Comparison of ENCODE assay signal across 9 mouse cellular contexts in genomic region chr17:27141971-27142450, GRCm38 (mm10). TPM values are rescaled to one million over a fixed set of nuclear protein-coding genes. Genes with fewer than 3 reads are reported as not detected.
A peak's percentile ranks its signal among the peaks of the same experiment; 100 is the strongest.
DNase-seq lines count a peak whose midpoint lies in the region; ATAC-seq and TF ChIP-seq lines count a peak whose summit lies in the region.
"Had no signal": no experiment of that assay in that cellular context is flagged by ENCODE, and none has a peak within 500 bp of the region (broad histone marks: within the 10 kb centered on the region; RNA-seq: fewer than 3 reads in every experiment).

No protein-coding gene starts in this region.

- TF ChIP-seq EP300 in ES-Bruce4 (IDR thresholded peaks at IDR 0.05; ENCODE audit: insufficient read depth, low read depth, low read length): 0 out of 2 replicates have a peak, but pooled peaks have one; percentile 8

- TF ChIP-seq CTCF in ES-Bruce4 (IDR thresholded peaks at IDR 0.05; ENCODE audit: low read depth, low read length): no peak
- no peak for TF ChIP-seq CTCF in kidney, postnatal 0 days (IDR thresholded peaks at IDR 0.05; ENCODE audit: low read depth)

- no peak overlapping the region for H3K9ac ChIP-seq in ES-Bruce4 (ENCODE audit: low read depth, poor library complexity, severe bottlenecking)
- H3K9ac ChIP-seq in kidney, postnatal 0 days (ENCODE audit: low read depth, low read length): no peak overlapping the region

- H3K27ac ChIP-seq in ES-Bruce4 (ENCODE audit: insufficient read depth, low read length): no peak overlapping the region
- H3K27ac ChIP-seq in kidney, postnatal 0 days: peak overlapping the region; percentile 57
- H3K27ac ChIP-seq: macrophage had no signal

- H3K4me1 ChIP-seq in ES-Bruce4 (ENCODE audit: control insufficient read depth, insufficient read depth, low read length): peaks cover 4% of the 10 kb centered on the region
- peaks cover 16% of the 10 kb centered on the region; the same call in 1 of the 2 replicates for H3K4me1 ChIP-seq in kidney, postnatal 0 days (replicated peaks; ENCODE audit: insufficient read depth, low read length)

- no peaks in the 10 kb centered on the region for H3K27me3 ChIP-seq in ES-Bruce4 (ENCODE audit: control insufficient read depth, insufficient read depth, low read length, poor library complexity, severe bottlenecking)
- H3K27me3 ChIP-seq in kidney, postnatal 0 days (ENCODE audit: insufficient read depth, low read length): no peaks in the 10 kb centered on the region; the same call in 1 of the 2 replicates

- peak overlapping the region; percentile 31; the same call in 1 of the 2 replicates for H3K4me2 ChIP-seq in kidney, postnatal 0 days (ENCODE audit: low read length)

- DNase-seq in 3134 (ENCODE audit: extremely low read depth, insufficient read length, low spot score): peak; percentile 97
- peak; percentile 77 for DNase-seq in gastrocnemius, postnatal 25 days
- peak; percentile 63 for DNase-seq in kidney, postnatal 0 days (ENCODE audit: low spot score)
- no peak for DNase-seq in left cerebral cortex, postnatal 14 days (ENCODE audit: low spot score in 2 of 2)
- DNase-seq in natural killer cell, adult 2 months (ENCODE audit: low spot score in 2 of 2): no peak

- intact Hi-C loops in left cerebral cortex, postnatal 14 days (cut with DNase I): no loop called here

- H3K4me3 ChIP-seq in ES-Bruce4 (ENCODE audit: low read depth, low read length): no peak overlapping the region
- H3K4me3 ChIP-seq in kidney, postnatal 0 days (replicated peaks; ENCODE audit: low read depth, low read length): no peak overlapping the region

- no peaks in the 10 kb centered on the region for H3K36me3 ChIP-seq in ES-Bruce4 (ENCODE audit: control insufficient read depth, insufficient read depth, low read length, poor library complexity, severe bottlenecking)
- no peaks in the 10 kb centered on the region for H3K36me3 ChIP-seq in kidney, postnatal 0 days (ENCODE audit: insufficient read depth, low read length)

- H3K9me3 ChIP-seq in ES-Bruce4 (replicated peaks; ENCODE audit: control insufficient read depth, insufficient read depth, low read length, poor library complexity, severe bottlenecking): no peaks in the 10 kb centered on the region
- H3K9me3 ChIP-seq in kidney, postnatal 0 days (replicated peaks; ENCODE audit: low read length): no peaks in the 10 kb centered on the region

- ATAC-seq in kidney, postnatal 0 days (replicated peaks; ENCODE audit: low FRiP score, low read depth): peak; percentile 72; the same call in 1 of the 2 replicates
- no peak for ATAC-seq in erythroid progenitor cell, adult 5-6 weeks (replicated peaks; ENCODE audit: low FRiP score, poor library complexity, severe bottlenecking)
- no peak for ATAC-seq in granulocyte monocyte progenitor cell, adult 5-6 weeks (replicated peaks; ENCODE audit: poor library complexity, severe bottlenecking)

- TF ChIP-seq POLR2A in ES-Bruce4 (IDR thresholded peaks at IDR 0.05; ENCODE audit: insufficient read depth, low read length): no peak

- WGBS in kidney, postnatal 0 days: 15% methylated on average over 10 of the region's 10 CpGs

RNA-seq across cellular contexts. Expression of gene Uqcc2, which starts 8.3 kb away (rescaled TPM):
- 138 and 155 TPM in 2 replicates for polyA plus RNA-seq in ES-Bruce4 (2011; ENCODE audit: insufficient read depth, insufficient read length, low read depth, missing spikeins)
- 100 to 1,000 TPM; 356 to 366 TPM for total RNA-seq in gastrocnemius, postnatal 25 days (2021)
- polyA plus RNA-seq in kidney, postnatal 0 days (2015; fragmentation: Nextera tagmentation; extraction: Ambion mirVana): 286 and 315 TPM in 2 replicates
- 9.6 and 33.9 TPM in 2 replicates for total RNA-seq in erythroid progenitor cell, adult 5-6 weeks (2015; ENCODE audit: low replicate concordance)
- total RNA-seq in erythroid progenitor cell, adult 5-6 weeks (2017; ENCODE audit: low replicate concordance): 4.2 and 39.0 TPM in 2 replicates
- 100 to 1,000 TPM; 201 to 202 TPM for total RNA-seq in left cerebral cortex, postnatal 14 days (2021)
- total RNA-seq in granulocyte monocyte progenitor cell, adult 5-6 weeks (2014; fragmentation: Nextera tagmentation): 142 and 196 TPM in 2 replicates
- 166 and 171 TPM in 2 replicates for total RNA-seq in granulocyte monocyte progenitor cell, adult 5-6 weeks (2017)

RNA-seq across cellular contexts. Expression of gene Ip6k3, which starts 25.6 kb away (rescaled TPM):
- not detected in 2 replicates for polyA plus RNA-seq in ES-Bruce4 (2011; ENCODE audit: insufficient read depth, insufficient read length, low read depth, missing spikeins)
- 10 to 100 TPM; 73.4 to 94.9 TPM for total RNA-seq in gastrocnemius, postnatal 25 days (2021)
- polyA plus RNA-seq in kidney, postnatal 0 days (2015; fragmentation: Nextera tagmentation; extraction: Ambion mirVana): 0.18 and 0.43 TPM in 2 replicates
- total RNA-seq in erythroid progenitor cell, adult 5-6 weeks (2015; ENCODE audit: low replicate concordance): not detected in 2 replicates
- total RNA-seq in erythroid progenitor cell, adult 5-6 weeks (2017; ENCODE audit: low replicate concordance): not detected in 2 replicates
- under 1 TPM; 0.23 to 0.29 TPM for total RNA-seq in left cerebral cortex, postnatal 14 days (2021)
- total RNA-seq in granulocyte monocyte progenitor cell, adult 5-6 weeks (2014; fragmentation: Nextera tagmentation): not detected in 2 replicates
- not detected in 2 replicates for total RNA-seq in granulocyte monocyte progenitor cell, adult 5-6 weeks (2017)
- polyA plus RNA-seq: macrophage had no signal

Comparison
In these comparisons a context has a peak if more than half of its experiments do, and no peak if none do; other contexts are left out.
1. DNase-seq: peak in 3134 (single experiment), gastrocnemius, postnatal 25 days (single experiment) and kidney, postnatal 0 days (single experiment); none in left cerebral cortex, postnatal 14 days (0 of 2) and natural killer cell, adult 2 months (0 of 2).
2. RNA of gene Ip6k3, which starts 25.6 kb away (total RNA-seq): 73.4 to 94.9 TPM in gastrocnemius, postnatal 25 days; 0.23 to 0.29 TPM in left cerebral cortex, postnatal 14 days, not detected in erythroid progenitor cell, adult 5-6 weeks and not detected in granulocyte monocyte progenitor cell, adult 5-6 weeks; every median in the first group is over 10 times any median in the second.